ENCODE assay signal across 23 mouse cellular contexts in the genomic region with DNA sequence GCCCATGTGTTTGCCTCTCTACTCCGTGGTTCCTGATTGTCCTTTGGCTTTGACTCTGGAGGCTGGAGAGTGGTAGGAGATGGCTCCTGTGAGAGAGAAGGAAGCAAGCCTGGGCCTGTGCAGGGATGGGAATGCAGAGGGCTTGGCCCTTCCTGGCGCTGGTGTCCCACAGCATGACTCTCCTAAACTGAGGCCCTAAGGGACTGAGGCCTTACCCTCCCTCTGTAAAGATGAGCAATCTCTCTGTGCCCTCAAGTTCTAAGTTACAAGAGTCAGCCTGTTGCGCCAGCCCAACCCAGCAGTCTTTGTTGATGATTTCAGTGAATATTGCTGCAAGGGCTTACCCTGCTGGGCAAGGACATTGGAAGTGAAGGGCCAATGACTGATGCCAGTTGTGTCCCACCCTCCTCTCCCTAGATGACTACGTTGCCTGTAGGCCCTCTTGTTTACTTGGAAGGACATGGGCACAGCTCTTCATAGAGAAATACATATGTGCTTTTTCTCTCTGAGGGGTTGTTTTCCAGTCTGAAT. TPM values are rescaled to one million over a fixed set of nuclear protein-coding genes. Genes with fewer than 3 reads are reported as not detected.
DNase-seq lines count a peak whose midpoint lies in the region; ATAC-seq and TF ChIP-seq lines count a peak whose summit lies in the region.
"Had no signal": no experiment of that assay in that cellular context is flagged by ENCODE, and none has a peak within 500 bp of the region (broad histone marks: within the 10 kb centered on the region; RNA-seq: fewer than 3 reads in every experiment).

No protein-coding gene starts in this region.

- intact Hi-C loops in left cerebral cortex, postnatal 14 days (cut with DNase I): no loop called here

- H3K4me3 ChIP-seq in limb, embryonic 11.5 days (ENCODE audit: low read depth, low read length): no peak overlapping the region
- no peak overlapping the region for H3K4me3 ChIP-seq in limb, embryonic 10.5 days
- H3K4me3 ChIP-seq in ES-E14 (ENCODE audit: insufficient read depth in 1 of 2, low read depth in 1 of 2, low read length in 2 of 2, poor library complexity in 1 of 2, severe bottlenecking in 1 of 2): no peak overlapping the region
- H3K4me3 ChIP-seq in heart, embryonic 10.5 days: no peak overlapping the region
- H3K4me3 ChIP-seq: forebrain, embryonic 13.5 days; heart, embryonic 12.5 days; hindbrain, embryonic 10.5 days; intestine, embryonic 15.5 days; layer of hippocampus, adult 2 months had no signal

- no peaks in the 10 kb centered on the region for H3K27me3 ChIP-seq in limb, embryonic 11.5 days (ENCODE audit: control insufficient read depth, insufficient read depth, low read length)
- H3K27me3 ChIP-seq in limb, embryonic 10.5 days (ENCODE audit: low read depth, poor library complexity, severe bottlenecking): no peaks in the 10 kb centered on the region
- no peaks in the 10 kb centered on the region for H3K27me3 ChIP-seq in heart, embryonic 10.5 days (ENCODE audit: insufficient read depth, poor library complexity, severe bottlenecking)
- H3K27me3 ChIP-seq: forebrain, embryonic 13.5 days; heart, embryonic 12.5 days; intestine, embryonic 15.5 days had no signal

- in situ Hi-C loops in ES-E14 (cut with MboI; ENCODE audit: low sequenced_read_pairs in 2 of 2, unreplicated experiment in 2 of 2): no loop called here

- H3K9ac ChIP-seq in limb, embryonic 11.5 days (ENCODE audit: low read length): no peak overlapping the region
- peak overlapping the region; percentile 9; the same call in 1 of the 2 replicates for H3K9ac ChIP-seq in ES-E14 (ENCODE audit: insufficient read depth, low read depth, low read length, poor library complexity, severe bottlenecking)
- H3K9ac ChIP-seq: forebrain, embryonic 13.5 days; heart, embryonic 12.5 days; intestine, embryonic 15.5 days; liver, embryonic 14.5 days had no signal

- no peak for DNase-seq in limb, embryonic 11.5 days (ENCODE audit: low spot score)
- DNase-seq in limb, embryonic 10.5 days (ENCODE audit: low spot score): no peak
- DNase-seq in ES-E14 (ENCODE audit: low read depth, low spot score): no peak
- peak; percentile 40 for DNase-seq in adrenal gland, postnatal 10 days
- peak; percentile 80 for DNase-seq in fat pad, adult 2 months (ENCODE audit: extremely low read depth, low read depth, low spot score)
- no peak for DNase-seq in heart, embryonic 10.5 days (ENCODE audit: low spot score)
- DNase-seq in left cerebral cortex, postnatal 14 days (ENCODE audit: low spot score in 2 of 2): no peak
- DNase-seq: B cell, adult 2 months; cerebellum, adult 11 months; cerebellum, postnatal 10 days; heart, adult 11 months; heart, postnatal 10 days; kidney, adult 8-10 months; kidney, postnatal 10 days; midbrain, embryonic 14.5 days; retina, postnatal 1 day had no signal

- H3K4me2 ChIP-seq in limb, embryonic 11.5 days (ENCODE audit: low read depth, severe bottlenecking): no peak overlapping the region
- H3K4me2 ChIP-seq: forebrain, embryonic 13.5 days; heart, embryonic 12.5 days; intestine, embryonic 15.5 days had no signal

- no peaks in the 10 kb centered on the region for H3K4me1 ChIP-seq in limb, embryonic 11.5 days (ENCODE audit: control insufficient read depth, insufficient read depth, low read length)
- H3K4me1 ChIP-seq in limb, embryonic 10.5 days: no peaks in the 10 kb centered on the region
- H3K4me1 ChIP-seq in ES-E14 (ENCODE audit: control insufficient read depth in 2 of 2, insufficient read depth in 2 of 2, low read length in 2 of 2, poor library complexity in 1 of 2): 0 out of 4 replicates have a peak, but pooled peaks cover 0 to 1% of the 10 kb centered on the region in 2 experiments
- H3K4me1 ChIP-seq in heart, embryonic 10.5 days: peaks cover 7% of the 10 kb centered on the region; the same call in 1 of the 2 replicates
- H3K4me1 ChIP-seq: forebrain, embryonic 13.5 days; hindbrain, embryonic 10.5 days; intestine, embryonic 15.5 days had no signal

- ATAC-seq in limb, embryonic 11.5 days (ENCODE audit: insufficient number of reproducible peaks, low FRiP score, low TSS enrichment, low read depth): no peak
- ATAC-seq: forebrain, embryonic 13.5 days; hindbrain, embryonic 16.5 days; intestine, embryonic 15.5 days had no signal

- 0 out of 2 replicates have a peak overlapping the region, but pooled peaks have one; percentile 2 for H3K27ac ChIP-seq in limb, embryonic 11.5 days (replicated peaks; ENCODE audit: low read depth, low read length)
- H3K27ac ChIP-seq in limb, embryonic 10.5 days: no peak overlapping the region
- H3K27ac ChIP-seq in ES-E14 (ENCODE audit: insufficient read depth, low read depth, low read length, poor library complexity, severe bottlenecking): no peak overlapping the region
- H3K27ac ChIP-seq in heart, embryonic 10.5 days: no peak overlapping the region
- H3K27ac ChIP-seq: forebrain, embryonic 13.5 days; hindbrain, embryonic 10.5 days; intestine, embryonic 15.5 days; layer of hippocampus, adult 2 months; liver, embryonic 14.5 days had no signal

- H3K36me3 ChIP-seq in limb, embryonic 11.5 days (ENCODE audit: control insufficient read depth, insufficient read depth, low read length): no peaks in the 10 kb centered on the region
- peaks cover 6% of the 10 kb centered on the region; the same call in 1 of the 2 replicates for H3K36me3 ChIP-seq in limb, embryonic 10.5 days
- H3K36me3 ChIP-seq in ES-E14 (ENCODE audit: control insufficient read depth, insufficient read depth, low read length, poor library complexity, severe bottlenecking): no peaks in the 10 kb centered on the region
- peaks cover 1% of the 10 kb centered on the region; the same call in 1 of the 2 replicates for H3K36me3 ChIP-seq in heart, embryonic 10.5 days
- H3K36me3 ChIP-seq: heart, embryonic 12.5 days had no signal

- 79% methylated on average over 4 of the region's 4 CpGs for WGBS in limb, embryonic 11.5 days
- WGBS in limb, embryonic 10.5 days: 89% methylated on average over 4 of the region's 4 CpGs
- WGBS in heart, embryonic 10.5 days: 78% methylated on average over 4 of the region's 4 CpGs

- no peaks in the 10 kb centered on the region for H3K9me3 ChIP-seq in limb, embryonic 11.5 days (ENCODE audit: control insufficient read depth, low read length)
- H3K9me3 ChIP-seq in limb, embryonic 10.5 days (replicated peaks): no peaks in the 10 kb centered on the region
- H3K9me3 ChIP-seq in ES-E14 (ENCODE audit: control insufficient read depth, insufficient read depth, low read depth, low read length): no peaks in the 10 kb centered on the region
- no peaks in the 10 kb centered on the region for H3K9me3 ChIP-seq in heart, embryonic 10.5 days
- H3K9me3 ChIP-seq: forebrain, embryonic 13.5 days; heart, embryonic 12.5 days; hindbrain, embryonic 10.5 days; intestine, embryonic 15.5 days had no signal

TF ChIP-seq in ES-E14, 5 proteins besides CTCF, POLR2A, EP300 and RAD21:
- TF ChIP-seq MAFK (IDR thresholded peaks at IDR 0.05; ENCODE audit: insufficient read depth, low read depth, low read length): no peak
TF ChIP-seq in ES-E14: peak in this region for 0.

RNA-seq across cellular contexts. Expression of gene Jmjd7, which starts 19.5 kb away (rescaled TPM):
- polyA plus RNA-seq in limb, embryonic 11.5 days (2014; fragmentation: Nextera tagmentation; extraction: Ambion mirVana): 18.5 and 22.2 TPM in 2 replicates
- 19.8 and 25.1 TPM in 2 replicates for polyA plus RNA-seq in limb, embryonic 10.5 days (2016; fragmentation: Nextera tagmentation; extraction: Ambion mirVana)
- total RNA-seq in ES-E14 (2012; rRNA removed): 7.2 and 12.6 TPM in 2 replicates
- 10 to 100 TPM in 1 of 2 experiments, 1 to 10 TPM in 1; 9.3 to 11.9 TPM for total RNA-seq in adrenal gland, postnatal 10 days (2021)
- 16.8 and 17.6 TPM in 2 replicates for polyA plus RNA-seq in heart, embryonic 10.5 days (2016; fragmentation: Nextera tagmentation; extraction: Ambion mirVana)
- total RNA-seq in left cerebral cortex, postnatal 14 days (2021): 1 to 10 TPM; 4.0 to 5.0 TPM

RNA-seq across cellular contexts. Expression of gene Gm28042, which starts 19.5 kb away (rescaled TPM):
- polyA plus RNA-seq in limb, embryonic 11.5 days (2014; fragmentation: Nextera tagmentation; extraction: Ambion mirVana): 1.6 and 3.5 TPM in 2 replicates
- polyA plus RNA-seq in limb, embryonic 10.5 days (2016; fragmentation: Nextera tagmentation; extraction: Ambion mirVana): 3.6 and 4.3 TPM in 2 replicates
- 2.9 and 7.3 TPM in 2 replicates for total RNA-seq in ES-E14 (2012; rRNA removed)
- 1 to 10 TPM in 1 of 2 experiments, under 1 TPM in 1; 0.69 to 4.7 TPM for total RNA-seq in adrenal gland, postnatal 10 days (2021)
- polyA plus RNA-seq in heart, embryonic 10.5 days (2016; fragmentation: Nextera tagmentation; extraction: Ambion mirVana): 2.6 and 5.5 TPM in 2 replicates
- total RNA-seq in left cerebral cortex, postnatal 14 days (2021): 1 to 10 TPM; 1.0 to 1.2 TPM

RNA-seq across cellular contexts. Expression of gene Pla2g4b, which starts 25.5 kb away (rescaled TPM):
- 1.4 and 1.9 TPM in 2 replicates for polyA plus RNA-seq in limb, embryonic 11.5 days (2014; fragmentation: Nextera tagmentation; extraction: Ambion mirVana)
- polyA plus RNA-seq in limb, embryonic 10.5 days (2016; fragmentation: Nextera tagmentation; extraction: Ambion mirVana): 1.4 and 3.9 TPM in 2 replicates
- total RNA-seq in ES-E14 (2012; rRNA removed): 2.7 and 6.3 TPM in 2 replicates
- total RNA-seq in adrenal gland, postnatal 10 days (2021): 1 to 10 TPM; 1.1 to 4.0 TPM
- polyA plus RNA-seq in heart, embryonic 10.5 days (2016; fragmentation: Nextera tagmentation; extraction: Ambion mirVana): 2.6 TPM in 2 replicates
- 1 to 10 TPM; 2.4 to 4.2 TPM for total RNA-seq in left cerebral cortex, postnatal 14 days (2021)

RNA-seq across cellular contexts. Expression of gene Mapkbp1, which starts 35.2 kb away (rescaled TPM):
- 2.9 and 3.5 TPM in 2 replicates for polyA plus RNA-seq in limb, embryonic 11.5 days (2014; fragmentation: Nextera tagmentation; extraction: Ambion mirVana)
- polyA plus RNA-seq in limb, embryonic 10.5 days (2016; fragmentation: Nextera tagmentation; extraction: Ambion mirVana): 2.8 and 4.5 TPM in 2 replicates
- total RNA-seq in ES-E14 (2012; rRNA removed): 7.0 and 10.3 TPM in 2 replicates
- 10 to 100 TPM; 12.0 to 15.3 TPM for total RNA-seq in adrenal gland, postnatal 10 days (2021)
- 1.8 and 2.8 TPM in 2 replicates for polyA plus RNA-seq in heart, embryonic 10.5 days (2016; fragmentation: Nextera tagmentation; extraction: Ambion mirVana)
- total RNA-seq in left cerebral cortex, postnatal 14 days (2021): 10 to 100 TPM; 61.2 to 65.9 TPM

Comparison
In these comparisons a context has a peak if more than half of its experiments do, and no peak if none do; other contexts are left out.
1. DNase-seq: peak in adrenal gland, postnatal 10 days (single experiment) and fat pad, adult 2 months (single experiment); none in limb, embryonic 11.5 days (single experiment), limb, embryonic 10.5 days (single experiment), ES-E14 (single experiment), heart, embryonic 10.5 days (single experiment) and left cerebral cortex, postnatal 14 days (0 of 2).